Mouse (Mus musculus): ENCODE measurements around the gene Cd33.

Cd33 gene

DNA sequence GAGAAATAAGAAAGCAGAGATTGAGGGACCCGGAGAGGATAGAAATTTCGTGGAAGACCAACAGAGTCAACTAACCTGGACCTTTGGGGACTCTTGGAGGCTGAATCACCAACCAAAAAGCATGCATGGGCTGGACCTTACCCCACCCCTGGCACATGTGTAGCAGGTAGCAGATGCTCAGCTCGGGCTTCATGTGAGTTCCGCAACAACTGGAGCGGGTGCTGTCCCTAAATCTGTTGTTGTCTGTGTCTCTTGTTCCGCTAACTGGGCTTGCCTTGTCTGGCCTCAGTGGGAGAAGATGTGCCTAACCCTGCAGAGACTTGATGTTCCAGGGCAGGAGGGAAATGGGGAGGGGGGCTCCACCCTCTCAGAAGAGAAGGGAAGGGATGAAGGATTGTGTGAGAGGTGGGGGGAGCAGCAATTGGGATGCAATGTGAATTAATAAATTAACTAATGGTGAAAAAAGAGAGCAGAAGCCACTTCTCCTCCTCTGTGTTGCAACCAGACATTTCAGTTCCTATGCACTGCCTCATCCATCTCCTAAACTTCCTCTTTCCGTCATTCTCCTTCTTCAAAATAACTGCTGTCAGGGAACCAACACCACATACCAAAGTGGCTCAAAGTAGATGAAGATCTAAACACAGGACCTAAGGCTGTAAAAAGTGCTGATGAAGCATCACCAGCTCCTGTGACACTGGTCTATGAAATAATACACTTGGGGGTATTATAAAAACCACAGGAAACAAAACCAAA lies at the start of gene Cd33:
Cd33 (minus strand) TSS at position 204 of the 753 bp plus-strand sequence.
- no peak for DNase-seq (ENCODE audit: low spot score in 2 of 2)

DNA sequence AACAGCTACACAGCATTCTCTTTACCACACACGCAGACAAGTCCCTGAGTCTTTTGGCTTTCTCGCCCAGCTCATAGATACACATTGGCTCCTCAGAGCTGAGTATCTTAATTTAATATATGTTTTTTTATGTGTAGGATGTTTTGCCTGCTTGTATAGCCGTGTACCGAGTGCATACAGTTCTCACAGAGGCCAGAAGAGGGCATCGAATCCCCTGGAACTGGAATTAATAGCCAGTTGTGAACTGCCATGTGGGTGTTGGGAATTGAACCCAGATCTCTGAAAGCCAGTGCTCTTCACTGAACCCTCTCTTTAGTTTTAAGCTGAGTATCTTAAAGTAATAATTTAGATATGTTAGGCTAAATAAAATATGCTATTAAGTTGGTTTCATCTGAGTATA lies 40.6 kb upstream of the Cd33 start:
- no peak for DNase-seq (ENCODE audit: low spot score in 2 of 2)

- no peak for DNase-seq (ENCODE audit: low spot score in 2 of 2)
Observed at GRCm38 (mm10) chr7:43580526-43580925, 36.3 kb upstream of the Cd33 start.

DNA sequence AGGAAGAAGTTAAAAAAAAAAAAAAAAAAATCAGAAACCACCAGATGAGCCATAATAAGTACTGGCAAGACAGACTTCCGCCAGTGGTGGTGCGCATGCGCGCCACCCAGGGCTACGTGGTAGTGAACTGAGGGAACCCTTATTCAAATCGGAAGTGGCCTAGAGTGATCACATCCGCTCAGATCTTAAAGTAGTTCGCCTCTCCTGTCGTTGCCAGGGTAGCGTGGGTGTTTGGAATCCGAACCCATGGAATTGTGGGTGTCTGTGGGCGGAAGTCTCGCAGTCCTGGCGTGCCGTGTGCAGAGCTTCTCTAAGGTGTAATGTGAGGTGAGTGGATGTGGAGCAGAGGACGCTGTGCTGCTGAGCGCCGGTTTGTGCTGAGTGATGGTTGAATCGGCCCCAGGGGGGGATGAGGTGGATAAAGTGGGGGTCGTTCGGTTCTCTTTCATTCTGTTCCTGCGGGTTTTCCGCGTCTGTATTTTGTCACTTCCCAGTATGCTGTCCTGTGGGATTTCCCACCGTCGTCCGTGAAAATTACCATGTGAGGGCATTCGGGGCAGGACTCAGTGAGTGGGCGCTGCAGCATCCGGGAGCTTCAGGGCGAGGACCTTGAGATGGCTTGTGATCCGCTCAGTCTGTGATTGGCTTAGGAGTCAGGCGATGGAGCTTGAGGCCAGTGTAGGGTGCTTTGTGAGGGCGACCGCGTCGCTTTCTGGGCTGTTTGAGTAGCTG lies 35.4 kb upstream of the Cd33 start, which contains the start of gene Zfp719:
Zfp719 (plus strand) TSS at position 171 of the 732 bp plus-strand sequence.
- DNase-seq (ENCODE audit: low spot score in 2 of 2), result peak; percentile 66 to 72

DNA sequence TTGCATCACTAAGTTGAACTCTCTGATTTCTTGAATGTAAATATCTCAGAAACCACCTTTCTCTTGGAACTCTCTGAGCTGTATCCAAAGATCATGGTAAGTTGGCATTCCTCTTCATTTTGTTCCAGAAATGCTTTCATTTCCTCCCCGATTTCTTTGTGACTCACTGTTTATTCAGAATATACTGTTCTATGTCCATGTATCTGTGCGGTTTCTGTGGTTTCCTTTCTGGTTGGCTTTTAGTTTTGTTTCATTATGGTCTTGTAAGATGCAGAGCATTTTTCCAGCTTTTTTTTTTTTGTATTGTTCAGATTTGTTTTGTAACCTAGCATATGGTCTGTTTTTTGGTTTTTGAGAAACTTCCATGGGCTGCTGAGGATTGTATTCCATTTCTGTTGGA lies 27.0 kb upstream of the Cd33 start:
- no peak for DNase-seq (ENCODE audit: low spot score in 2 of 2)

GRCm38 (mm10) chr7:43563300-43563699 lies 19.1 kb upstream of the Cd33 start:
- no peak for DNase-seq (ENCODE audit: low spot score in 2 of 2)

DNA sequence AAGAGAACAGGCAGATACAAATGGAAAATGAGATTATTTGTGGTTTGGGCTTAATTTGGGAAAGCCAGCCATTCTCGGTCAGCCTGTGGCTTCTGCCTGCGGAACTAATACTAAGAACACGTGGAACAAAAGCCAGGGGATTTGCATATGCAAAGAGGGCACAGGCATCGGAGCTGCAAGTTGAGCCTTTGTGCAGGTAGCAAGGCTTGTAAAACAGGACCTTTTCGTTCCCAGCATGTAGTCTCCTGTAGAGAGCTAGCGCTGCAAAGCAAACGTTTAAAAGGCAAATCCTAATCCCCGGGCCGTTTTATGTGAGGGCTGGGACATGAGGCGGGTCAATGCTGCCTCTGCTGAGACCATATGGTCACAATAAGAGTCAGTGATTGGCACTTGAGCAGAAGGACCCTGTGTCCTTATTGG lies 18.4 kb upstream of the Cd33 start:
- DNase-seq (ENCODE audit: low spot score in 2 of 2), result peak in 1 of 2 experiments; percentile 23

GRCm38 (mm10) chr7:43562006-43562633 lies 17.9 kb upstream of the Cd33 start, which contains the start of gene Zfp658:
Zfp658 (plus strand) TSS chr7:43562256.
- DNase-seq (ENCODE audit: low spot score in 2 of 2), result peak; percentile 54 to 56

GRCm38 (mm10) chr7:43556901-43557300 lies 12.7 kb upstream of the Cd33 start:
- DNase-seq (ENCODE audit: low spot score in 2 of 2), result no peak

- DNase-seq (ENCODE audit: low spot score in 2 of 2), result no peak
Observed at GRCm38 (mm10) chr7:43555351-43555750, 11.1 kb upstream of the Cd33 start.

DNA sequence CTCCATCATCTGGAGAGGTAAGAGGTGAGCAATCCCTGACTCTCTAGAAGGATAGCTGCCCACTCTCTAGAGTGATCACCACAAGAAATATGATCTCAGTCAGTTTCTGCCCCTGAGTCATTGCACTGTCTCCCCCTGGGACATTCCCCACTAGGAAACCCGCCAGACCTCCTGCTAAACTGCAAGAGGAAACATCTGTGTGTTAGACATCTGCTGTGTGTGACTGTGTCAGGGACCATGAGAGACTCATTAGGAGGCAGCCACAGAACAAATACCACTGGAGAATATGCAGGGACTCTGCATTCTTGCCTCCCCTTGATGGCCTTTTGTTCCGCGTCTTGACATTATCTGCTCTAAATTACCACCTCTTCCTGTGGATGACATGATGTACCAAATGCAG lies 10.3 kb upstream of the Cd33 start:
- DNase-seq (ENCODE audit: low spot score in 2 of 2), result no peak

DNA sequence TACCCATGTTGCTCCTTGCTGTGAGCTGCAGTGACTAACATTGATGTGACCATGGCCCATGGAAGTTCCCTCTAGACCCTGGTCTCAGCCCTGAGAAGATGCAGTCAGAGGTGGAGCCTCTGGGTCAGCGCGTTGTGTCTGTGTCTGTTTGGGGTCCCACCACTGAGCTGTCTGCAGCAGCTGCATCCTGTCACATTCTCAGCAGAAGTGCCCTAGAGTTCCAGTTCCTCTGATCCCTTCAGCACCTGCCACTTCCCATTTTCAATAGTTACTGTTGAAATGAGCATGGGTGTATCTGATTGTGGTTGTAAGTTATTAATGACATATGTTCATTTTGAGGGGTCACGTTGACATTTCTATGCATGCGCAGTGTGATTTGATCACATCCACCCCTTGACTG lies 8.9 kb upstream of the Cd33 start:
- DNase-seq (ENCODE audit: low spot score in 2 of 2), result peak in 1 of 2 experiments; percentile 30

GRCm38 (mm10) chr7:43548206-43548605 lies 4.0 kb upstream of the Cd33 start:
- DNase-seq (ENCODE audit: low spot score in 2 of 2), result no peak

DNA sequence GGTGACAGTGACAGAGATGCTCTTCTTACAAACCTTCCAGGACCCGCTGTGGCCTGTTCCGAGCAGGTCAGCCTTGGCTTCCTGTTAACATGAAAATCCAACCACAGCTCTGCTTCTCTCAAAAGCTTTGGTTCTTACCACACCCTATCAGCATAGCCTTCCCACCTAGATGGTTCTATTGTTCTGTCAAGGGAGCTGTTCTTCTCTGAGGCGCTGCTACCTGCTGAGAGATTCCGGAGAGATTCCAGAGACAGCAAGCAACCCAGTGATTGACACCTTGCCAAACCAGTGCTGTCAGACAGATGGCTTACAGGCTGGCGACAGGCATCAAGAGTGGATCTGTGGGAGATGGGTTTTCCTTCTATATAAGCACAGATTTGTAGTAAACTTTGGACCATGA lies 3.4 kb upstream of the Cd33 start:
- no peak for DNase-seq (ENCODE audit: low spot score in 2 of 2)

DNA sequence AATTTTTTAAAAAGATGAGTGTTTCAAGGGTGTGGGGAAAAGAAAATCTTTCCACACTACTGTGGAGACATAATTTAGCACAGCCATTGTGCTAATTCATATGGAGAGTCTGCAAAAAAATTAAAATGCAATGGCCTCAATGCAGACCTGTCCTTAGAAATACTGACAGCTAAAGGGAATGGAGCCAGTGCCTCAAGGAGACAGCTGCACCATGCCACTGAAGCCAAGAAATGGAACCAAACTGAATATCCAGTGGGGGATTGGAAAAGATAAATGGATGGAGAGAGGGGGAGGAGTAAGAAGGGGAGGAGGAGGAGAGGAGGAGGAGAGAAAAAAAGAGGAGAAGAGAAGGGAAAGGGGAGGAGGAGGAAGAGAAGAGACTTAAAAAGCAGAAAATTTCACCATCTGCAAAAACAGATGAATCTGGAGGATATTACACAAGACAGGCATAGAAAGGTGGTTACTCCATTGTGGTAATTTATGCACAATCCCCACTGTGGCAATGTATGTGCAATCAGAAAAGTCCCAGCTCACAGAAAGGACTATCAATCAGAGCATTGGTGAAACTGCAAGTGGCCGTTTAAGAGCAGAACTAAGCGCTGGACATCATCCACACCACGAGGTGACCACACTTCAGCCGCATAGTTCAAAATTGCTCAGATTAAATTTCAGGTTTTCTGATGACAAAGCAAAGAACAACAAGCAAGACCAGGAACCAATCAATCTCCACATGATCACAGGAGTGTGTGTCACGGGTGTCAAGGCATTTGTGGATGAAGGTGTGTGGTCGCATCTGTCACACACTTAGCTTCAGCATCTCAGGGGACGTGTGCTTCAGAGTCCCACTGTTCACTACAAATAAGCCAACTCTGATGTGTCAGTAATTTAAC lies 1.7 kb upstream of the Cd33 start:
- DNase-seq (ENCODE audit: low spot score in 2 of 2), result no peak

- DNase-seq (ENCODE audit: low spot score in 2 of 2), result no peak
Observed at GRCm38 (mm10) chr7:43538524-43538923, 5.7 kb downstream of the Cd33 start.

DNA sequence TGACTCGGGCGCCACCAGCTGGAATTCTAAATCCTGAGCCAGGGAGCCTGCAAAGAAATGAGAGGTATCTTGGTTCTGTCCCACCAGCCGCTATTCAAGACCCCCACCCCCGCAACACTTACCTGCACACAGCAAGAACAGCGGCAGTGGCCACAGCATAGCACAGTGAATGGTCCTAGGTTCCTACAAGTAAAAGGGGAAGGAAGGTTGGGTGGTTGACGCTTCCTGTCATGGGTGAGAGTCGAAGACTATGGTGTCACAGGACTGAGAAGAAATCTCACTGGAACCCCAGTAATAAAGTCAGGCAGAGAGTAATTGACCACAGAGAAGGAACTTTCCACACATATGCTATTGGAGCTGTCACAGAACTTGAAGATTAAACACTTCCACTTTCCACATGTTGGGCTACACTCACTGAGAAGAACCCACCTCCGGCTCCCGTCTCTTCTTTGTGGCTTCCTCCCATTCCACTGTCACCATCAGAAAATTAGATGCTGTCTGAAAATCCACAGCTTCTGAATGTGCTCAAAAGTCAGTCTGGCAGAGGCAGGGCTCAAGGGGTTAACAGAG lies 11.2 kb downstream of the Cd33 start:
- no peak for DNase-seq (ENCODE audit: low spot score in 2 of 2)

GRCm38 (mm10) chr7:43530216-43530785 lies 13.9 kb downstream of the Cd33 start:
- no peak for DNase-seq (ENCODE audit: low spot score in 2 of 2)

DNA sequence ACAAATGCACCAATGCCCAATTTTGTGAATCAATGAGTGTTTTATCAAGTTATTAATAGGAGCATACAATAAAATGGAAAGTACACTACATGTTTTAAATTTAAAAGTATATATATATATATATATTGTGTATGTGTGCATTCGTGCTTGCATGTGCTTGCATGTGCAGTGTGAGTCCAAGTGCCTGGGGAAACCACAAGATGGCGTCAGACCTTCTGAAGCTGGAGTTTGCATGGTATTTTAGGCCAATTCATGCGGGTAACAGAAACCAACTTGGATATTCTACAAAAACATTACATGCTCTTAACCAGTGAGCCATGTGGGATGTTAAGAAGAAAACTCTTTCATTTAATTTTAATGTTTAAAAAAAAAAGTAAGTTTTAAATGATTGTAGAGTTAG lies 18.9 kb downstream of the Cd33 start:
- no peak for DNase-seq (ENCODE audit: low spot score in 2 of 2)

DNA sequence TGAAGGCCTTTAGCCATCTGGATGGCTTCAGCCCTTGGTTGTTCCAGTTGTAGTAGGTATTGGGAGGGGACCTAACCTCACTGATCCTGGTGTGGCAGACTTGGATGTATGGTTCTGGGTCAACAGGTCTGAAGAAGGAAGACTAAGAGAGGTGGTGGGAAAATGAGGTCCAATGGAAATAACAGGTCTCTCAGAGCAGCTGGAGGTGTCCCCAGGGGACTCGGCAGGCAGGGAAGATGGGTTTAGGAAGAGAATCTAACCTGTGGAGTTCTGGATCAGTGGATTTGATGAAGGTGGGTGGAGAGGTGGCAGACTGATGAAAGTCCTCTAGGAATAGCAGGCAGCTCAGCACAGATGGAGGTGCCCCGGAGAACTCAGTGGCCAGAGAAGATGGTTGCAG lies 21.5 kb downstream of the Cd33 start:
- DNase-seq (ENCODE audit: low spot score in 2 of 2), result no peak

GRCm38 (mm10) chr7:43518341-43518740 lies 25.9 kb downstream of the Cd33 start:
- no peak for DNase-seq (ENCODE audit: low spot score in 2 of 2)

All from spleen, postnatal 14 days (tissue).